Mouse (Mus musculus) midbrain, embryonic 16.5 days (tissue): ENCODE results near the gene Rhox7a. TPM values are rescaled to one million over a fixed set of nuclear protein-coding genes. Genes with fewer than 3 reads are reported as not detected.
"Not testable (repeated sequence)": the region's sequence is repeated elsewhere in the genome, so short reads cannot be mapped to it uniquely, and the experiment has no call there.

Experiments used
- ATAC-seq: fragments of 200-750 bp; cut with Nextera tagmentation; 2 replicates; pipeline ENCODE4 v1.8.0; 2017; ENCODE audit warnings: moderate TSS enrichment
- H3K27ac ChIP-seq: fragments of 300-500 bp; sonication (generic); 2 replicates; pipeline ENCODE4 v1.5.1; 2014; ENCODE audit warnings: mild to moderate bottlenecking, low read length, mixed read lengths
- H3K27me3 ChIP-seq: fragments of 300-500 bp; sonication (generic); 2 replicates; pipeline ENCODE4 v1.6.1; 2014; ENCODE audit warnings: low read depth, low read length, mixed read lengths; ENCODE audit not compliant: control insufficient read depth, insufficient read depth
- H3K36me3 ChIP-seq: fragments of 300-500 bp; sonication (generic); 2 replicates; pipeline ENCODE4 v1.6.1; 2014; ENCODE audit warnings: mild to moderate bottlenecking, low read length, moderate library complexity, mixed read lengths; ENCODE audit not compliant: control insufficient read depth, insufficient read depth
- H3K4me1 ChIP-seq: fragments of 300-500 bp; sonication (generic); 2 replicates; pipeline ENCODE4 v1.6.1; 2014; ENCODE audit warnings: mild to moderate bottlenecking, low read length, mixed read lengths; ENCODE audit not compliant: control insufficient read depth, insufficient read depth
- H3K4me2 ChIP-seq: fragments of 300-500 bp; sonication (generic); 2 replicates; pipeline ENCODE4 v1.6.1; 2014; ENCODE audit warnings: mild to moderate bottlenecking, low read length, mixed read lengths
- H3K4me3 ChIP-seq: fragments of 300-500 bp; sonication (generic); 2 replicates; pipeline ENCODE4 v1.5.1; 2014; ENCODE audit warnings: low read depth, mild to moderate bottlenecking, low read length, moderate library complexity, mixed read lengths
- H3K9ac ChIP-seq: fragments of 300-500 bp; sonication (generic); 2 replicates; pipeline ENCODE4 v1.6.1; 2014; ENCODE audit warnings: low read depth, low read length, mixed read lengths
- H3K9me3 ChIP-seq: fragments of 300-500 bp; sonication (generic); replicated peaks from 2 replicates; pipeline ENCODE4 v1.6.1; 2014; ENCODE audit warnings: mild to moderate bottlenecking, low read length, mixed read lengths; ENCODE audit not compliant: control insufficient read depth, poor library complexity, severe bottlenecking
- WGBS: fragments of 180-500 bp; shearing (Covaris S2); extraction: QIAGEN DNeasy Blood & Tissue Kit; methylation state at CpG from one replicate; pipeline ENCODE4 v1.1.7; 2014; 5-methylcytosine and 5-hydroxymethylcytosine counted together
- polyA plus RNA-seq: library from polyadenylated mRNA; unstranded; fragments of >200 nt; fragmentation: Nextera tagmentation; extraction: Ambion mirVana; gene quantifications from 2 replicates; pipeline ENCODE4 v1.2.1, GENCODE M21; 2015

Rhox7a gene
- polyA plus RNA-seq, result not detected in 2 replicates

DNA sequence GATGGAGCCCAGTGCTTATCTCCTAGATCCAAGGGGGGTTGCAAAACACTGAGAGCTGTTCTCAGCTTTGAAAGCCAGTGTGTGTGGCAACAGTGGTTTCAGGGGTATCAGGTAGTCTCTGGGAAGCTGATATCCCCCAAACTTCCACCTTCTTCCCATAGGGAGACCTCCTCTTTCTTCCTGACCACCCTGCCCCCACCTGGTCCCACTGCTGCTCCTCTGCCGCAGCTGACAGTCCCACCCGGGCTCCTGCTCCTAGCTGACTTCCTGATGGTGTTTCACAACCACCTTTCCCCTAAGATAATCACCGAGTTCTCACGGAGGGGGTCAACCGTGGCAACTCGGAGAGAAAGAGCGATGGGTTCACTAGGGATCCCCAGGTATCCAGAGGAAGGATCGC lies at the start of gene Rhox7a:
Rhox7a (plus strand) TSS at position 301 of the 400 bp plus-strand sequence.
- not testable (repeated sequence) for H3K4me2 ChIP-seq, H3K9ac ChIP-seq, H3K4me1 ChIP-seq, H3K36me3 ChIP-seq, H3K27me3 ChIP-seq, H3K27ac ChIP-seq, H3K9me3 ChIP-seq, H3K4me3 ChIP-seq, ATAC-seq
- 83% methylated on average over 8 of the region's 8 CpGs for WGBS

DNA sequence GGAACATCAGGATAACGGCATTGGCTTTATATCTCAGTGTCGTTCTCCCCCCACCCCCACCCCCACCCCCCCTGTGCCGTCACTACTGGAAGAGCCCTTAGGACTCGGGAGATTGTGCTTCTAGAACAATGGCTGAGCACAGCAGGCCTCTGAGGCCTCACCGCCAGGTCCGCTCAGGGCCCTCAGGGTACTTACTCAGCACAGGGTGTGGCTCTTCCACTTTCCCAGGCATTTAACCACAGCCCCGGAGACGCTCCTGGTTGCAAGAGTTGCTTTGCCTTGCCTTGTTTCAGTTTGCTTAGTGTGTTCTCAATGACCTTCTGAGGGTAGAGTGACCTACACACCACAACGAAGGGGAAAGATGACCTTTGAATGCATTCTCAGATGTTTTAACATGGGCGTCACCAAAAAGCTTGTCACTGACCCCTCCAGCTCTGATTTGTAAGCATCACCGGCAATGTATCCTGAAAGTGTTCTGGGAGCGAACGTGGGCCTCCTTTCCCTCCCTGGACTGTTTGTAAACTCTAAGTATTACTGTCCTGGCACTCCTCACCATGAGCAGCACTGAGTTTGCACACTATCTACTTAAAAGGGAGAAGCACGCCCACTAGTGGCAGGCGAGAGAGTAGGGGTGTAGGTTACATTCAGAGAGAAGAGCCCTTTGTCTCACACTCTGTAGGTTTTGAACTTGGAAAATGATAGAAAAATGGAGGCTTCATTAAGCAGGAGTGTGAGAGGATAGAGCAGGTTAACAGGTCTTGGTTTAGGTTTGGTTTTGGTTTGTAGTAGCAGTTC lies 24.0 kb upstream of the Rhox7a start:
- Histone ChIP-seq H3K4me3 (no peak overlapping the region), H3K27ac (no peak overlapping the region), H3K9me3 (no peaks in the 10 kb centered on the region), H3K27me3 (no peaks in the 10 kb centered on the region), H3K36me3 (no peaks in the 10 kb centered on the region), H3K4me2 (no peak overlapping the region), H3K9ac (no peak overlapping the region), H3K4me1 (no peaks in the 10 kb centered on the region)
- 84% methylated on average over 15 of the region's 15 CpGs for WGBS
- no peak for ATAC-seq

DNA sequence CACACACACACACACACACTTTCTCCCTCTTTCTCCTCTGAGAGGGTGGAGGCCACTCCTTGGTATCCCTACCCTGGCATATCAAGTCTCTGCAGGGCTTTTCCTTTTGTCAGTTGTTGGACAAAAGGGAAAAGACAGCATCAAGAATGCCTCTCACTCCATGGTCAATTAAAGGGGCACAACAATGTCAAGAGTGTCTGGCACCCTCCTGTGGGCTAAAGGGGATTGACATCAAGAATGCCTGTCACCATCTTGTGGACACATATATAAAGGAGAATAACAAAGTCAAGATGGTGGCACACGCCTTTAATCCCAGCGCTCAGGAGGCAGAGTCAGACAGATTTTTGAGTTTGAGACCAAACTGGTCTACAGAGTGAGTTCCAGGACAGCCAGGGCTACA lies 22.1 kb upstream of the Rhox7a start:
- no peak for ATAC-seq
- 73% methylated on average over 2 of the region's 2 CpGs for WGBS
- no peaks in the 10 kb centered on the region for H3K27me3 ChIP-seq

DNA sequence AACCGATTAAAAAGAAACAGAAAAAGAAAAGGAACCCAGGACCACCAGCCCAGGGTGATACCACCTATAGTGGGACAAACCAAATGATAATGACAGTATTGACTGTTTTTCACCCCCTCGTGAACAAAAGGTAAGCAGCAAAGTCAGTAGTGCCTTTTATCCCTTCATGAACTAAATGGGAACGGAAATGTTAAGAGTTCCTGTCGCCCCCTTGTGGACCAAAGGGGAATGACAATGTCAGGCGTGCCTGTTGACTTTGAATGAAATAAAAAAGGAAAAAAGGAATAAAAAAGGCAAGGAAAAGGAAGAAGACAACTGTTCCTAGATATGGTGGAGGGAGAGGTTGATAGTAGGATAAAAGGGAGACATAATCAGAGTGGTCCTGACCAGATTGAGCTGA lies 20.3 kb upstream of the Rhox7a start:
- Histone ChIP-seq H3K36me3 (no peaks in the 10 kb centered on the region), H3K4me3 (no peak overlapping the region), H3K4me2 (no peak overlapping the region), H3K9ac (no peak overlapping the region), H3K9me3 (no peaks in the 10 kb centered on the region), H3K27me3 (no peaks in the 10 kb centered on the region), H3K27ac (no peak overlapping the region), H3K4me1 (no peaks in the 10 kb centered on the region)
- no peak for ATAC-seq
- WGBS, result 30% methylated on average over 5 of the region's 5 CpGs

More for the DNA sequence above, 22.1 kb upstream of the Rhox7a start:
- Histone ChIP-seq H3K4me1 (no peaks in the 10 kb centered on the region), H3K4me3 (no peak overlapping the region), H3K4me2 (no peak overlapping the region), H3K9me3 (no peaks in the 10 kb centered on the region), H3K9ac (no peak overlapping the region), H3K27ac (no peak overlapping the region), H3K36me3 (no peaks in the 10 kb centered on the region)

DNA sequence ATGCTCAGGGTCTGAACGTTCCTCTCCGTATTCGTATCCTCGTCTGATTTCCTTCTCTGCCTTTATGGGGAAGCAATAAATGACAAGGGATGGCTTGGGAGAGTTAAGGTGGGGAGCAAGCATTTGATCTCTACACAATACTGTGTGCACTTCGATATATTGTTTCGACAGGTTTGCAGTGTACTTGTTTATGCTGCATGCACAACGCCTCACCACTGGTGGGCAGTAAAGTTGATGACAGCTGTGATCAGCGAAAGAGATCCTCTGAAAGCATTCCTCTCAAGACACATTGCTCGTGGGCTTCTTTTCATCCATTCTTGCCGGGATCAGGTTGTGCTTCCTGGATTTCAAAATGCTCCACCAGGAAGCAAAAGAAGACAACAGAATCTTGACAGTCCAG lies 15.8 kb upstream of the Rhox7a start:
- no peak overlapping the region for H3K4me3 ChIP-seq
- no peaks in the 10 kb centered on the region for H3K27me3 ChIP-seq
- 72% methylated on average over 10 of the region's 10 CpGs for WGBS
- no peaks in the 10 kb centered on the region for H3K4me1 ChIP-seq
- no peaks in the 10 kb centered on the region for H3K36me3 ChIP-seq
- H3K9me3 ChIP-seq, result no peaks in the 10 kb centered on the region
- H3K27ac ChIP-seq, result no peak overlapping the region
- H3K4me2 ChIP-seq, result no peak overlapping the region
- no peak overlapping the region for H3K9ac ChIP-seq
- ATAC-seq, result no peak

DNA sequence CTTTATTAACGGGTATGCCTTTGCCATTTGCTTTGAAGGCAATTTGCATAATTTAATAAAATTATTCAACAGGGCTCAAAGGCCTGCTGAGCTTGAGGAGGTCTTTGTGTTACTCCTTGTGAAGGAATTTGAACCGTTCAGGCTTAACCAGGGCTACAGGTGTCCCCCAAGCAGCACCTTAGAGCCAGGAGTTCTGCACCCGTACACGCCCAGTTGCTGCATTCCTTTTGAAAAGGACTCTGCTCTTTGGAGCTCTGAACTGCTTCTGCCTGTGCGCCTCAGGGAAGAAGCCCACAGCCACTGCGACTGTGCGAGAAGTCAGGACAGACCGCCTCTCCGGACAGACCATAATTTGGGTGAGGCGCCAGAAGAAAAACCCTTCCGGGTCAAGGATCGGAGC lies 4.9 kb upstream of the Rhox7a start, which contains the start of gene Rhox6:
Rhox6 (plus strand) TSS at position 301 of the 400 bp plus-strand sequence.
- not testable (repeated sequence) for H3K4me3 ChIP-seq, H3K9ac ChIP-seq

DNA sequence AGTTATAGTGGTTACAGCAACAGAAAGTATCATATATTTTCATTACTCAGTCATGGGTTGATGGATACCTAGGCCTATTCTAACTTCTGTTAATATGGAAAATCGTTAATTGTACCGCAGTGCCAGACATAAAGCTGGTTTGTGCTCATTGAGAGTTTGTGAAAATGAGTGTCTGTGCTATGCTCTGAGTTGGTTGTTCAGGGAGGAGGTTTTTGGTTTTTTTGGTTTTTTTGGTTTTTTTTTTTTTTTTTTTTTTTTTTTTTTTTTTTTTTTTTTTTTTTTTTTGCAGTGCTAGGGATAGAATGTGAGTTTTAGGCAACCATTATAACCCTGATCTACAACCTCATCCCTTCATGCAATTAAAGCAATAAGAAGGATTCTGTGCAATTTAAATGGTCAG lies 40.2 kb downstream of the Rhox7a start:
- Histone ChIP-seq H3K27ac (no peak overlapping the region), H3K4me2 (no peak overlapping the region), H3K27me3 (no peaks in the 10 kb centered on the region), H3K36me3 (no peaks in the 10 kb centered on the region), H3K9ac (no peak overlapping the region), H3K4me3 (no peak overlapping the region), H3K4me1 (no peaks in the 10 kb centered on the region), H3K9me3 (no peaks in the 10 kb centered on the region)
- no peak for ATAC-seq
- 97% methylated on average over 2 of the region's 2 CpGs for WGBS

More for the DNA sequence above, 4.9 kb upstream of the Rhox7a start, which contains the start of gene Rhox6:
- not testable (repeated sequence) for H3K4me1 ChIP-seq, H3K4me2 ChIP-seq, H3K27ac ChIP-seq, H3K27me3 ChIP-seq, ATAC-seq, H3K9me3 ChIP-seq, H3K36me3 ChIP-seq
- WGBS, result 85% methylated on average over 4 of the region's 12 CpGs

DNA sequence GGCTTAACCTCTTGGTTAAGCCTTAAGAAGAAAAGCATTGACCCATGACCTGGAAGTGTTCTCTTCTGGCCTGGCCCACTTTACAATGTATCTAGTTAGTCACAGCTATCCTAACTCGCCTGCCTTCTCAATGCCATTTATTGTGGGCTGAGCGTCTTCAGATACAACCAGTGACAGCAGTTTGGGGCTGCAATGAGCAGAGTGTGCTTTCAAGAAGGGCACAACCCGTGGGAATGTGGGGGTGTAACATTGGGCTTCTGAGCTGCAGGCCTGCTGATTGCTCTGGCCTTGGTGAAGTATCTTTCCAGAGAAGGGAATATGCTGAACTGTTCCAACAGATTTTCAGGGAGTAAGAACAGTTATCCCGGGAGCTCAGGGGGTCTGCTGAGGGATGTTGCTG lies 47.4 kb downstream of the Rhox7a start, which contains the start of gene Rhox8:
Rhox8 (minus strand) TSS at position 101 of the 400 bp plus-strand sequence.
- no peaks in the 10 kb centered on the region for H3K4me1 ChIP-seq
- no peaks in the 10 kb centered on the region for H3K36me3 ChIP-seq
- WGBS, result 77% methylated on average over 4 of the region's 4 CpGs
- no peak for ATAC-seq
- no peak within 1 kb of the TSS for H3K9ac ChIP-seq
- no peak within 1 kb of the TSS for H3K27ac ChIP-seq
- no peak within 1 kb of the TSS for H3K4me3 ChIP-seq
- H3K4me2 ChIP-seq, result no peak within 1 kb of the TSS
- no peaks in the 10 kb centered on the region for H3K9me3 ChIP-seq
- no peaks in the 10 kb centered on the region for H3K27me3 ChIP-seq
